Mouse (Mus musculus) 416B (cell line): ENCODE measurements around the gene Clcc1.
"Not testable (repeated sequence)": the region's sequence is repeated elsewhere in the genome, so short reads cannot be mapped to it uniquely, and the experiment has no call there.

ENCODE experiments used
- DNase-seq: peaks from one replicate; pipeline ENCODE4 v3.0.0; 2011; ENCODE audit warnings: low read depth

Gene Clcc1

GRCm38 (mm10) chr3:108653710-108654379 is at the start of gene Clcc1:
TSS of gene Clcc1 (plus strand) at chr3:108653913.
- DNase-seq, result peak; percentile 95

- peak; percentile 24 for DNase-seq
Measured at GRCm38 (mm10) chr3:108608906-108609305, 44.8 kb upstream of the Clcc1 start.

- DNase-seq, result no peak
Measured at GRCm38 (mm10) chr3:108634761-108635160, 19.0 kb upstream of the Clcc1 start.

GRCm38 (mm10) chr3:108639412-108639811 is 14.3 kb upstream of the Clcc1 start:
- DNase-seq, result peak; percentile 66

- peak; percentile 17 for DNase-seq
Measured at GRCm38 (mm10) chr3:108640998-108641397, 12.7 kb upstream of the Clcc1 start.

GRCm38 (mm10) chr3:108644856-108645255 is 8.9 kb upstream of the Clcc1 start:
- no peak for DNase-seq

GRCm38 (mm10) chr3:108646036-108646435 is 7.7 kb upstream of the Clcc1 start:
- DNase-seq, result no peak

GRCm38 (mm10) chr3:108647681-108648080 is 6.0 kb upstream of the Clcc1 start:
- not testable (repeated sequence) for DNase-seq

GRCm38 (mm10) chr3:108652866-108653642 is 659 bp upstream of the Clcc1 start:
- DNase-seq, result peak; percentile 74

- peak; percentile 43 for DNase-seq
Measured at GRCm38 (mm10) chr3:108654566-108654965, 853 bp downstream of the Clcc1 start.

- DNase-seq, result peak; percentile 51
Measured at GRCm38 (mm10) chr3:108655486-108655885, 1.8 kb downstream of the Clcc1 start.

GRCm38 (mm10) chr3:108658612-108659011 is 4.9 kb downstream of the Clcc1 start:
- no peak for DNase-seq

- peak; percentile 51 for DNase-seq
Measured at GRCm38 (mm10) chr3:108660941-108661340, 7.2 kb downstream of the Clcc1 start.

- DNase-seq, result no peak
Measured at GRCm38 (mm10) chr3:108676616-108677015, 22.9 kb downstream of the Clcc1 start.

GRCm38 (mm10) chr3:108681004-108681403 is 27.3 kb downstream of the Clcc1 start:
- no peak for DNase-seq

- not testable (repeated sequence) for DNase-seq
Measured at GRCm38 (mm10) chr3:108683597-108683996, 29.9 kb downstream of the Clcc1 start.

- DNase-seq, result no peak
Measured at GRCm38 (mm10) chr3:108685701-108686100, 32.0 kb downstream of the Clcc1 start.

GRCm38 (mm10) chr3:108689015-108689441 is 35.3 kb downstream of the Clcc1 start:
- DNase-seq, result no peak

GRCm38 (mm10) chr3:108689446-108689845 is 35.7 kb downstream of the Clcc1 start:
- no peak for DNase-seq

GRCm38 (mm10) chr3:108689979-108690378 is 36.3 kb downstream of the Clcc1 start:
- no peak for DNase-seq

GRCm38 (mm10) chr3:108694321-108694720 is 40.6 kb downstream of the Clcc1 start:
- no peak for DNase-seq

- DNase-seq, result no peak
Measured at GRCm38 (mm10) chr3:108698662-108699061, 44.9 kb downstream of the Clcc1 start.

GRCm38 (mm10) chr3:108699786-108700185 is 46.1 kb downstream of the Clcc1 start:
- DNase-seq, result no peak
